Mouse (Mus musculus): ENCODE measurements around the gene Foxe3. TPM values are rescaled to one million over a fixed set of nuclear protein-coding genes. Genes with fewer than 3 reads are reported as not detected.

Gene Foxe3
- total and polyA plus RNA-seq, 2 experiments from 2014 or later: 0.27 to 0.31 TPM

GRCm38 (mm10) chr4:114945021-114945420 lies 19.2 kb upstream of the Foxe3 start:
- Histone ChIP-seq H3K4me1 (ENCODE audit: insufficient read depth, low read length) (no peaks in the 10 kb centered on the region), H3K36me3 (ENCODE audit: insufficient read depth, low read length) (no peaks in the 10 kb centered on the region), H3K9me3 (ENCODE audit: low read length) (no peaks in the 10 kb centered on the region), H3K27me3 (ENCODE audit: insufficient read depth, low read length) (peaks cover 7% of the 10 kb centered on the region; the same call in 1 of the 2 replicates), H3K27ac (ENCODE audit: low read depth, low read length) (no peak overlapping the region), H3K4me2 (ENCODE audit: low read depth, low read length, poor library complexity, severe bottlenecking) (no peak overlapping the region), H3K4me3 (ENCODE audit: low read depth, low read length) (no peak overlapping the region), H3K9ac (replicated peaks; ENCODE audit: low read length, poor library complexity, severe bottlenecking) (no peak overlapping the region)
- ATAC-seq (ENCODE audit: low FRiP score) (no peak), DNase-seq (ENCODE audit: low spot score) (peak; percentile 42)
- TF ChIP-seq CTCF (IDR thresholded peaks at IDR 0.05): no peak
- 36% methylated on average over 5 of the region's 5 CpGs for WGBS

GRCm38 (mm10) chr4:114942583-114942982 lies 16.8 kb upstream of the Foxe3 start:
- H3K9me3 ChIP-seq (ENCODE audit: low read length): no peaks in the 10 kb centered on the region
- H3K4me1 ChIP-seq (ENCODE audit: insufficient read depth, low read length): no peaks in the 10 kb centered on the region
- peaks cover 11% of the 10 kb centered on the region for H3K27me3 ChIP-seq (ENCODE audit: insufficient read depth, low read length)
- no peak overlapping the region for H3K4me3 ChIP-seq (ENCODE audit: low read depth, low read length)
- WGBS: 60% methylated on average over 8 of the region's 8 CpGs
- ATAC-seq (ENCODE audit: low FRiP score): no peak
- no peak overlapping the region for H3K9ac ChIP-seq (replicated peaks; ENCODE audit: low read length, poor library complexity, severe bottlenecking)
- no peak for TF ChIP-seq CTCF (IDR thresholded peaks at IDR 0.05)
- no peak overlapping the region for H3K4me2 ChIP-seq (ENCODE audit: low read depth, low read length, poor library complexity, severe bottlenecking)
- H3K27ac ChIP-seq (ENCODE audit: low read depth, low read length): no peak overlapping the region
- H3K36me3 ChIP-seq (ENCODE audit: insufficient read depth, low read length): no peaks in the 10 kb centered on the region
- DNase-seq (ENCODE audit: low spot score): no peak

- Histone ChIP-seq H3K9ac (replicated peaks; ENCODE audit: low read length, poor library complexity, severe bottlenecking) (no peak overlapping the region), H3K27me3 (ENCODE audit: insufficient read depth, low read length) (peaks cover 11% of the 10 kb centered on the region), H3K4me3 (ENCODE audit: low read depth, low read length) (no peak overlapping the region), H3K9me3 (ENCODE audit: low read length) (no peaks in the 10 kb centered on the region), H3K36me3 (ENCODE audit: insufficient read depth, low read length) (no peaks in the 10 kb centered on the region), H3K27ac (ENCODE audit: low read depth, low read length) (no peak overlapping the region), H3K4me2 (ENCODE audit: low read depth, low read length, poor library complexity, severe bottlenecking) (no peak overlapping the region), H3K4me1 (ENCODE audit: insufficient read depth, low read length) (no peaks in the 10 kb centered on the region)
- ATAC-seq (ENCODE audit: low FRiP score): no peak
- no peak for DNase-seq (ENCODE audit: low spot score)
- 52% methylated on average over 4 of the region's 4 CpGs for WGBS
- TF ChIP-seq CTCF (IDR thresholded peaks at IDR 0.05): no peak
Observed at GRCm38 (mm10) chr4:114942112-114942511, 16.3 kb upstream of the Foxe3 start.

GRCm38 (mm10) chr4:114941311-114941710 lies 15.5 kb upstream of the Foxe3 start:
- DNase-seq (ENCODE audit: low spot score) (no peak), ATAC-seq (ENCODE audit: low FRiP score) (no peak)
- Histone ChIP-seq H3K4me3 (ENCODE audit: low read depth, low read length) (no peak overlapping the region), H3K9ac (replicated peaks; ENCODE audit: low read length, poor library complexity, severe bottlenecking) (no peak overlapping the region), H3K36me3 (ENCODE audit: insufficient read depth, low read length) (no peaks in the 10 kb centered on the region), H3K4me1 (ENCODE audit: insufficient read depth, low read length) (no peaks in the 10 kb centered on the region), H3K9me3 (ENCODE audit: low read length) (no peaks in the 10 kb centered on the region), H3K4me2 (ENCODE audit: low read depth, low read length, poor library complexity, severe bottlenecking) (no peak overlapping the region), H3K27ac (ENCODE audit: low read depth, low read length) (no peak overlapping the region), H3K27me3 (ENCODE audit: insufficient read depth, low read length) (peaks cover 9% of the 10 kb centered on the region)
- TF ChIP-seq CTCF (IDR thresholded peaks at IDR 0.05): no peak
- WGBS: 80% methylated on average over 4 of the region's 4 CpGs

- no peak overlapping the region for H3K4me2 ChIP-seq (ENCODE audit: low read depth, low read length, poor library complexity, severe bottlenecking)
- H3K36me3 ChIP-seq (ENCODE audit: insufficient read depth, low read length): no peaks in the 10 kb centered on the region
- no peaks in the 10 kb centered on the region for H3K4me1 ChIP-seq (ENCODE audit: insufficient read depth, low read length)
- no peak for ATAC-seq (ENCODE audit: low FRiP score)
- H3K9me3 ChIP-seq (ENCODE audit: low read length): no peaks in the 10 kb centered on the region
- no peak overlapping the region for H3K9ac ChIP-seq (replicated peaks; ENCODE audit: low read length, poor library complexity, severe bottlenecking)
- WGBS: 68% methylated on average over 3 of the region's 3 CpGs
- no peak overlapping the region for H3K27ac ChIP-seq (ENCODE audit: low read depth, low read length)
- H3K27me3 ChIP-seq (ENCODE audit: insufficient read depth, low read length): peaks cover 5% of the 10 kb centered on the region; the same call in 1 of the 2 replicates
- no peak for DNase-seq (ENCODE audit: low spot score)
- no peak overlapping the region for H3K4me3 ChIP-seq (ENCODE audit: low read depth, low read length)
- no peak for TF ChIP-seq CTCF (IDR thresholded peaks at IDR 0.05)
Observed at GRCm38 (mm10) chr4:114938248-114938647, 12.4 kb upstream of the Foxe3 start.

GRCm38 (mm10) chr4:114937459-114938047 lies 11.7 kb upstream of the Foxe3 start:
- H3K27ac ChIP-seq (ENCODE audit: low read depth, low read length): no peak overlapping the region
- H3K9me3 ChIP-seq (ENCODE audit: low read length): no peaks in the 10 kb centered on the region
- H3K4me3 ChIP-seq (ENCODE audit: low read depth, low read length): no peak overlapping the region
- H3K4me2 ChIP-seq (ENCODE audit: low read depth, low read length, poor library complexity, severe bottlenecking): no peak overlapping the region
- TF ChIP-seq CTCF (IDR thresholded peaks at IDR 0.05): no peak
- H3K36me3 ChIP-seq (ENCODE audit: insufficient read depth, low read length): no peaks in the 10 kb centered on the region
- ATAC-seq (ENCODE audit: low FRiP score): no peak
- DNase-seq (ENCODE audit: low spot score): no peak
- no peaks in the 10 kb centered on the region for H3K4me1 ChIP-seq (ENCODE audit: insufficient read depth, low read length)
- peaks cover 9% of the 10 kb centered on the region; the same call in 1 of the 2 replicates for H3K27me3 ChIP-seq (ENCODE audit: insufficient read depth, low read length)
- no peak overlapping the region for H3K9ac ChIP-seq (replicated peaks; ENCODE audit: low read length, poor library complexity, severe bottlenecking)
- WGBS: 47% methylated on average over 4 of the region's 4 CpGs

Measured in midbrain, postnatal 0 days (tissue).